Mouse (Mus musculus) adrenal gland, adult (tissue): ENCODE results near the gene Syngr3.
A peak's percentile ranks its signal among the peaks of the same experiment; 100 is the strongest.
"Not testable (repeated sequence)": the region's sequence is repeated elsewhere in the genome, so short reads cannot be mapped to it uniquely, and the experiment has no call there.

Experiments used
- DNase-seq, 2 experiments: peaks; one replicate each; pipeline ENCODE4 v3.0.0; 2022 to 2023; ENCODE audit warnings: low spot score in 1 of 2; ENCODE audit not compliant: inconsistent age in 2 of 2

Syngr3 gene

GRCm38 (mm10) chr17:24689251-24690081 is at the start of gene Syngr3:
Syngr3 (minus strand) TSS chr17:24689955.
- DNase-seq: no peak

DNA sequence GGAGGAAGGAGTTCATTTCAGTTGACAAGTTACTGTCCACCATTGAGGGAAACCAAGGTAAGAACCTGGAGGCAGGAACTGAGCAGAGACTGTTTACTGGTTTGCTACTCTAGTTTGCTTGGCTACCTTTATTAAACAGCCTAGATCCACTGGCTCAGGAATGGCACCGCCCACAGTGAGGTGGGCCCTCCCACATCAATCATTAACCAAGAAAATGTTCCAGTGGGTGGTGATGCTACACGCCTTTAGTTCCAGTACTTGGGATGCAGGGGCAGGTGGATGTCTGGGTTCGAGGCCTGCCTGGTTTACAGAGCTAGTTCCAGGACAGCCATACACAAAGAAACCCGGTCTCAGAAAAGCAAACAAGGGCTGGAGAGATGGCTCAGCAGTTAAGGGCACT is 48.5 kb upstream of the Syngr3 start:
- no peak for DNase-seq

- peak in 1 of 2 experiments; percentile 73 for DNase-seq
These were observed 47.5 kb upstream of the Syngr3 start for GRCm38 (mm10) chr17:24737135-24737810.

- DNase-seq: peak; percentile 98 to 99
These were observed 46.7 kb upstream of the Syngr3 start, which contains the start of gene Msrb1 for GRCm38 (mm10) chr17:24736330-24737051. Msrb1 (plus strand) TSS chr17:24736642.

- DNase-seq: peak in 1 of 2 experiments; percentile 50
These were observed 45.7 kb upstream of the Syngr3 start for GRCm38 (mm10) chr17:24735446-24735845.

DNA sequence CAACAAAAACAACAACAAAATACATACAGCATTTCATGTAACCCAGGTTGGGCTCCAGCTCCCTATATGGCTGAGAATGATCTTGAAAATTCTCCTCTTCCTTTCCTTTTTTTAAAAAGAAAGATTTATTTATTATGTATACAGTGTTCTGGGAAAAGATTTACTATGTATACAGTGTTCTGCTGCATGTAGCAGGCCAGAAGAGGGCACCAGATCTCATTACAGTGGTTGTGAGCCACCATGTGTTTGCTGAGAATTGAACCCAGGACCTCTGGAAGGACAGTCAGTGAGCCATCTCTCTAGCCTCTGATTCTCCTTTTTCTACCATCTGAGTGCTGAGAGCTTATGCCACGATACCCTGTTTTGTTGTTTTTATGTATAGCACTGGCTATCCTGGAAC is 44.8 kb upstream of the Syngr3 start:
- no peak for DNase-seq

DNA sequence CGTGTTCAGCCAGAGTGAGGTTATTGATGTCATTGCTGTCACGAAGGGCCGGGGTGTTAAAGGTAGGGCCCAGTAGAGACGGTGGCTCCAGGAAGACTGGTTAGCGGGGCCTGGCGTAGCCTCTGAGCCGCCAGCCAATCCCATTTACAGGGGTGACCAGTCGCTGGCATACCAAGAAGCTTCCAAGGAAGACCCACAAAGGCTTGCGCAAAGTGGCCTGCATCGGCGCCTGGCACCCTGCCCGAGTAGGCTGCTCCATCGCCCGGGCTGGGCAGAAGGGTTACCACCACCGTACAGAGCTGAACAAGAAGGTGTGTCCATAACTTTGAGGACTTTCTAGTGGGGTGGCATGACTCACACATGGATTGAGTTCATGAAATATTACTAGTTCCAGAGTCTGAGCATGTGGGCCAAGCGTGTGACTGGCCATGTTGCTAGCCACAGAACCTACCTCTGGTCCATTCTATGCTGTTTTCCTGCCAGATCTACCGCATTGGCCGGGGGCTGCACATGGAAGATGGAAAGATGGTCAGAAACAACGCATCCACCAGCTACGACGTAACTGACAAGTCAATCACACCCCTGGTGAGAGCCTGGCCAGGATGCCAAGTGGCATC is 43.8 kb upstream of the Syngr3 start:
- no peak for DNase-seq

- DNase-seq: peak in 1 of 2 experiments; percentile 61
These were observed 42.6 kb upstream of the Syngr3 start for GRCm38 (mm10) chr17:24732233-24732935.

DNA sequence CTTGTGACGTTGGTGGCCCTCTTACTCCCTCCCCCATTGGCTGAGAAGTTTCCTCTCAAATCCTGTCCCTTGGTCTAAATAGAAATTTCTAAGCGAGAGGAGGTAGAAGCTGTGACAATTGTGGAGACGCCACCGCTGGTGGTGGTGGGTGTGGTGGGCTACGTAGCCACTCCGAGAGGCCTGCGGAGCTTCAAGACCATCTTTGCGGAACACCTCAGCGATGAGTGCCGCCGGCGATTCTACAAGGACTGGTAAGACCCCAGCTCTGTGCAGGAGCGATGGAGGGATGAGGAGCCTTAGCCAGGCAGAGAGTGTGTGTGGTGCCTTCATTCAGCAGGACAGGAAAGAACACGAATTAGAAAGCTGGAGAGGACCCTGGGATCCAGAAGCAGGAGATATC is 41.0 kb upstream of the Syngr3 start:
- DNase-seq: no peak

GRCm38 (mm10) chr17:24729067-24729466 is 39.3 kb upstream of the Syngr3 start:
- no peak for DNase-seq

GRCm38 (mm10) chr17:24728184-24728583 is 38.4 kb upstream of the Syngr3 start:
- DNase-seq: no peak

- no peak for DNase-seq
These were observed 37.9 kb upstream of the Syngr3 start, which contains the start of gene Rpl3l for GRCm38 (mm10) chr17:24727618-24728017. Rpl3l (plus strand) TSS chr17:24727820.

DNA sequence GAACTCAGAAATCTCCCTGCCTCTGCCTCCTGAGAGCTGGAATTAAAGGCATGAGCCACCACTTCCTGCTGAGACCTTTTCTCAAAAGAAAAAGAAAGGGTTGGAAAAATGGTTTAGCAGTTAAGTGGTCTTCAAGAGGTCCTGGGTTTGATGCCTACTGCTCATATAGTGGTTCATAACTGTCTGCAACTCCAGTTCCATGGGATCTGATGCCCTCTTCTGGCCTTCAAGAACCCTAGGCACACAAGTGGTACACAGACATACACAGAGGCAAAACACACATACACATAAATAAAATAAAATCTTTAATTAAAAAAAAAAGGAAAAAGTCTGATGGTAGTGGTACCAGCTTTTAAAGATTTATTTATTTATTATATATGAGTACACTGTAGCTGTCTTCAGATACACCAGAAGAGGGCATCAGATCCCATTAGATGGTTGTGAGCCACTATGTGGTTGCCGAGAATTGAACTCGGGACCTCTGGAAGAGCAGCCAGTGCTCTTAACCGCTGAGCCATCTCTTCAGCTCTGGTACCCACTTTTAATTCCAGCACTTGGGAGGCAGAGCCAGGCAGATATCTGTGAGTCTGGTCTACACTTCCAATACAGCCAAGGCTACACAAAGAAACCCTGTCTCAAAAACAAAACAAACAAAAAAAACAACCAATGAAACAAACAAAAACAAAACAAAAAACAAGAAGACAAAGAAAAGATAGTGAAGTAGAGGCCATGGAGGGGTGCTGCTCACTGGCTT is 36.1 kb upstream of the Syngr3 start:
- no peak for DNase-seq

- DNase-seq: peak; percentile 95 to 99
These were observed 34.4 kb upstream of the Syngr3 start, which contains the start of gene Ndufb10 for GRCm38 (mm10) chr17:24724184-24724583. Ndufb10 (minus strand) TSS chr17:24724478.

DNA sequence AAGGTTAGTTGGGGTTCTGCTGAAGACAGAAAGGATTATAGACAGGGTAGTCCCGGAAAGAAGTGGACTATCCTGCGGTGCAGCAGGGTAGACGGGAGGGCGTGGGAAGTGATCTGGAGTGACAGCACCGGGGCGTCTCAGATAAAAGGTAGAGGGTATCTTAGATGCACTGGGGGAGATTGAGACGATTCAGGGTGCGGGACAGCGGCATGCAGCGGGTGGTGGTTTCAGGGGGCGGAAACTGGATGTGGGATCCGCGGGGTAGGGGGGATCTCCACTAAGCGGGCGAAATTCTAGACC is 34.1 kb upstream of the Syngr3 start:
- DNase-seq: no peak

DNA sequence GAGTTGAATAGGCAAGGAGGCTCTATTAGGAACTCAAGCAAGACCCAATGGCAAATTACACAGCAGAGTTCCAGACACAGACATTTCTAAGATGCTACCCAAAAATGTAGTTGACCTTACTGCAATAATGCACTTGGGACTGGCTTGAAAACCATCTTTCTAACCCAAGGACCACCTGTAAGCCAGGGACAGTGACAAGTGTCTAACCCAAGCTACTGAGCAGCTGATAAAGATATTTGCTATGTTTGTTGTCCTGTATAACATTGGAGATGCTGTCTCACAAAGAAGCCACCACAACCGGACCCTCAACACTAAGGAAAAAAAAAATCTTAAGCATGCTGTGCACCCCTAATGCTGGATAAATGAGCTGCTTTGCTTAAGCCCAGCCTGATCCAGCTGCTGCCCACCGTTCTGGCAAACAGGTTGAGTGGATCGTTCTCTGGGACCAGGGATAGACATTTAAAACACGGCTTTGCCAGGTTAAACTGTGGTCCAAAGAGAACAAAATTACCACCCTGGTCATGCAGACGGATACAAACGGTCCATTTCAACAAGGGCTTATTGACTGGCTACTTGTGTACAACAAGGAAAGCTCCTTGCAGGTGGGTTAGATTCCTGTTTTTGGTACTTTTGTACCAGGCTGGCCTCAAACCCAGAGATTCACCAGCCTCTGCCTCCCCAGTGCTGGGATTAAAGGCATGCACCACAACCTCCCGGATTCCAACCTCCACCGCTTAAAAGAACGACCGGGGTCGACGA is 33.5 kb upstream of the Syngr3 start:
- DNase-seq: peak in 1 of 2 experiments; percentile 33

DNA sequence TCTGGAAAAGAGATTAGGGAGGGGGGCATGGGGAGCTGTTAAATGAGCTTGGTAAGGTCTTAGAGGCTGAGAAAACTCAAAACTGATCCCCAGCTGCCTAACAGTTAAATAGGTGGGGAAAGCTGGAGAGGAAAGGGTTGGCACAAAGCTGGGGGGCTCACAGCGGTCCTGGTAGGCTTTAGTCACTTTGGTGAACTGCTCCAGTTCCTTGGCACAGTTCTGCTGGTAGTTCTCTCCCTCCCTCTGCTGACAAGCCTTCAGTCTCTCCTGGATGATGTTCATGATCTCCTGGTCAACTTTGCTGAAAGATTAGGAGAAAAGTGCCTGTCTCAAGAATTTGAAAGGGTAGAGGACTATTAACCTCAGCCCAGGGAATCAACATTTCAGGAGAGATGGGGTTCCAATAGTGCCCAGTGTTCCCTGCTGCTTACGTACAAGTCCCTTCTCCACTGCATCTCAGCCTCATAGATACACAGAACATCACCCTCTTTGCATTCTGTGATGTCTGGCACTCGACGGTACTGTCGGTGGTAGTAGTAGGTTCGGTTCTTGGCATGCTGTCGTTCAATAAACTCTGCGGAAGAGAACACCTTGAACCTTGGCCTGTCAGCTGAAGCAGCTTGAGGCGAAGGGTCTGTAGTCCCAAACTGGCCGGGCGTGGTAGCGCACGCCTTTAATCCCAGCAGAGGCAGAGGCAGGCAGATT is 32.6 kb upstream of the Syngr3 start:
- no peak for DNase-seq

- not testable (repeated sequence) for DNase-seq
These were observed 31.7 kb upstream of the Syngr3 start for GRCm38 (mm10) chr17:24721383-24721955.
